Mouse (Mus musculus) neural tube, embryonic 12.5 days (tissue): ENCODE measurements around the gene Cd3eap. TPM values are rescaled to one million over a fixed set of nuclear protein-coding genes. Genes with fewer than 3 reads are reported as not detected.
A peak's percentile ranks its signal among the peaks of the same experiment; 100 is the strongest.

Experiments
- ATAC-seq: fragments of 200-750 bp; cut with Nextera tagmentation; 2 replicates; pipeline ENCODE4 v1.8.0; 2017; ENCODE audit warnings: low read depth, mild to moderate bottlenecking, moderate TSS enrichment, moderate library complexity; ENCODE audit not compliant: low FRiP score
- H3K27ac ChIP-seq: fragments of 300-500 bp; sonication (generic); 2 replicates; pipeline ENCODE4 v1.5.1; 2016
- H3K27me3 ChIP-seq: fragments of 300-500 bp; sonication (generic); replicated peaks from 2 replicates; pipeline ENCODE4 v1.6.1; 2016; ENCODE audit warnings: mild to moderate bottlenecking
- H3K36me3 ChIP-seq: fragments of 300-500 bp; sonication (generic); 2 replicates; pipeline ENCODE4 v1.6.1; 2016; ENCODE audit warnings: mild to moderate bottlenecking
- H3K4me1 ChIP-seq: fragments of 300-500 bp; sonication (generic); 2 replicates; pipeline ENCODE4 v1.6.1; 2016
- H3K4me2 ChIP-seq: fragments of 300-500 bp; sonication (generic); replicated peaks from 2 replicates; pipeline ENCODE4 v1.6.1; 2016; ENCODE audit warnings: mild to moderate bottlenecking
- H3K4me3 ChIP-seq: fragments of 300-500 bp; sonication (generic); 2 replicates; pipeline ENCODE4 v1.5.1; 2016
- H3K9ac ChIP-seq: fragments of 300-500 bp; sonication (generic); 2 replicates; pipeline ENCODE4 v1.6.1; 2016; ENCODE audit warnings: mild to moderate bottlenecking
- H3K9me3 ChIP-seq: fragments of 300-500 bp; sonication (generic); 2 replicates; pipeline ENCODE4 v1.6.1; 2016; ENCODE audit warnings: mild to moderate bottlenecking
- WGBS: fragments of 180-500 bp; shearing (Covaris S2); methylation state at CpG from one replicate; pipeline ENCODE4 v1.1.7; 2016; 5-methylcytosine and 5-hydroxymethylcytosine counted together
- polyA plus RNA-seq: library from polyadenylated mRNA; unstranded; fragments of >200 nt; fragmentation: Nextera tagmentation; extraction: Ambion mirVana; gene quantifications from 2 replicates; pipeline ENCODE4 v1.2.1, GENCODE M21; 2016

Cd3eap gene
- 18.2 and 19.8 TPM in 2 replicates for polyA plus RNA-seq

- under 1% methylated on average over 31 of the region's 31 CpGs for WGBS
- H3K36me3 ChIP-seq, result peaks cover 31% of the 10 kb centered on the region
- H3K9me3 ChIP-seq, result no peaks in the 10 kb centered on the region
- H3K4me1 ChIP-seq, result peaks cover 29% of the 10 kb centered on the region
- H3K4me2 ChIP-seq, result peak within 1 kb of the TSS; percentile 99
- no peaks in the 10 kb centered on the region for H3K27me3 ChIP-seq
- peak; percentile 70 for ATAC-seq
- no peak within 1 kb of the TSS for H3K27ac ChIP-seq
- peak within 1 kb of the TSS; percentile 67 for H3K4me3 ChIP-seq
- H3K9ac ChIP-seq, result peak within 1 kb of the TSS; percentile 63
These were observed at the start of gene Cd3eap, which contains the start of gene Ppp1r13l for GRCm38 (mm10) chr7:19359299-19359891. Gene Cd3eap, minus strand, starts transcription at chr7:19359483. Gene Ppp1r13l, plus strand, starts transcription at chr7:19359749.

GRCm38 (mm10) chr7:19405417-19405816 is 46.1 kb upstream of the Cd3eap start:
- Histone ChIP-seq H3K9ac (no peak overlapping the region), H3K4me3 (no peak overlapping the region), H3K27ac (no peak overlapping the region), H3K27me3 (peaks cover 46% of the 10 kb centered on the region), H3K9me3 (0 out of 2 replicates have a peak, but pooled peaks cover 7% of the 10 kb centered on the region), H3K4me1 (peaks cover 12% of the 10 kb centered on the region), H3K36me3 (no peaks in the 10 kb centered on the region), H3K4me2 (peak overlapping the region; percentile 38)
- ATAC-seq, result peak; percentile 74
- WGBS, result 4% methylated on average over 19 of the region's 19 CpGs

GRCm38 (mm10) chr7:19404476-19404875 is 45.2 kb upstream of the Cd3eap start, which contains the start of gene Ckm:
Gene Ckm, plus strand, starts transcription at chr7:19404776.
- Histone ChIP-seq H3K27ac (no peak within 1 kb of the TSS), H3K9ac (peak within 1 kb of the TSS; percentile 64), H3K9me3 (0 out of 2 replicates have a peak, but pooled peaks cover 7% of the 10 kb centered on the region), H3K4me2 (peak within 1 kb of the TSS; percentile 97), H3K4me1 (peaks cover 17% of the 10 kb centered on the region), H3K4me3 (peak within 1 kb of the TSS; percentile 52), H3K36me3 (no peaks in the 10 kb centered on the region), H3K27me3 (peaks cover 55% of the 10 kb centered on the region)
- ATAC-seq, result no peak
- WGBS, result 59% methylated on average over 7 of the region's 7 CpGs

DNA sequence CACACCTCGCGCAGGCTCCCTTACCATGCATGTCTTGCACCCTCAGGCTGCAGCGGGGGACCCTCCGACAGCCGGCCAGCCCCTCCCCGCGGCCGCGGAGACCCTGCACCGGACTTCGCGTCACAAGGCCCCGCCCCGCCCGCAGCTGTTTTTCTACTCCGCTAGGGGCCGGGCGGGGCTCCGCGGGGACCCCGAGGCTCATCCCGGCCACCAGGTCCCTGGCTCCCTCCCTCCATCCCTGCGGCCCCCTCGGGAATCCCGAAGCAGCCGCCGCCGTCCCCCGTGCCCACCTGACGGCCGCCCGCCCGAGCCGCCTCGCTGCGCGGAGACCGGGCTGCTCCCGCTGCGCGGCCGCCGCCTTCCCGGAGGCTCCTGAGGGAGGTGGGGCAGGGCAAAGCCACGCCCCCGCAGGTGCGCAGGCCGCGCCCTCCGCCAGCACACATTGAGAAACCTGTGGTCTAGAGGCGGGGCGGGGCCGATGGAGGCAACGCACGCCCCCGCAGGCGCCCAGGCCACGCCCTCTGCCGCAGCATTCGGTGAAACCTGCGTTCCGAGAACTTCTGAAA is 44.5 kb upstream of the Cd3eap start, which contains the start of gene Klc3:
Klc3 (minus strand) TSS at position 374 of the 566 bp plus-strand sequence.
- WGBS, result under 1% methylated on average over 62 of the region's 62 CpGs
- peak within 1 kb of the TSS; percentile 52 for H3K4me3 ChIP-seq
- H3K4me1 ChIP-seq, result peaks cover 21% of the 10 kb centered on the region
- no peak for ATAC-seq
- H3K27me3 ChIP-seq, result peaks cover 61% of the 10 kb centered on the region
- H3K9ac ChIP-seq, result peak within 1 kb of the TSS; percentile 64
- H3K27ac ChIP-seq, result no peak within 1 kb of the TSS
- H3K36me3 ChIP-seq, result no peaks in the 10 kb centered on the region
- peak within 1 kb of the TSS; percentile 97 for H3K4me2 ChIP-seq
- H3K9me3 ChIP-seq, result 0 out of 2 replicates have a peak, but pooled peaks cover 7% of the 10 kb centered on the region

DNA sequence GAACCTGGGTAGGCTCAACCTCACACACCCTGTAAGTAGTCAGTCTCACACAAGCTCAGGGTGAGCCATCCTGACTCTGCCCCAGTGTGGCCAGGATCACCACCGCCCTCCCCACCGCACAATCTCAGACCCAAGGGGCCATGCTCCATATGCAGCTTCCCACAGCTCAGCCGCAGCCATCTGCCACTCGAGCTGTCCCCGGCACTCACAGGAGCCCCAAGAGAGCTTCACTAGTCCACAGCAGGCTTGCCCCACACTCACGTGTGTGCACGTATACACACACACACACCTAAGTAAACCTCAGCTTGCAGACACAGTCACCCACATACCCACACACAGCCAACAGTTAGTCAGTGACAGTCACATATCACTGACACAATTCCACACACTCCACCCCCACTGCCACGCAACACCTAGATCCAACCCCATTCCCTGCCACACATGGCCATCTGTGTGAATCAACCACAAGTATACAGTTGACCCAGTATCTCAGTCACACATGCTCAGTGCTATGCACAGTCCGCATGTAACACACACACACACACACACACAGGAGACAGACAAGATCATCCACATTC is 43.3 kb upstream of the Cd3eap start:
- H3K27me3 ChIP-seq, result peaks cover 61% of the 10 kb centered on the region
- 0 out of 2 replicates have a peak, but pooled peaks cover 7% of the 10 kb centered on the region for H3K9me3 ChIP-seq
- H3K4me2 ChIP-seq, result no peak overlapping the region
- H3K4me3 ChIP-seq, result no peak overlapping the region
- no peak overlapping the region for H3K27ac ChIP-seq
- H3K9ac ChIP-seq, result no peak overlapping the region
- WGBS, result 84% methylated on average over 9 of the region's 9 CpGs
- H3K4me1 ChIP-seq, result peaks cover 21% of the 10 kb centered on the region
- no peak for ATAC-seq
- H3K36me3 ChIP-seq, result no peaks in the 10 kb centered on the region

GRCm38 (mm10) chr7:19400946-19401345 is 41.7 kb upstream of the Cd3eap start:
- WGBS, result 81% methylated on average over 4 of the region's 4 CpGs
- H3K9ac ChIP-seq, result no peak overlapping the region
- H3K4me2 ChIP-seq, result no peak overlapping the region
- H3K4me3 ChIP-seq, result no peak overlapping the region
- 0 out of 2 replicates have a peak, but pooled peaks cover 7% of the 10 kb centered on the region for H3K9me3 ChIP-seq
- peaks cover 21% of the 10 kb centered on the region for H3K4me1 ChIP-seq
- ATAC-seq, result no peak
- H3K27ac ChIP-seq, result no peak overlapping the region
- no peaks in the 10 kb centered on the region for H3K36me3 ChIP-seq
- H3K27me3 ChIP-seq, result peaks cover 54% of the 10 kb centered on the region

GRCm38 (mm10) chr7:19399496-19400280 is 40.4 kb upstream of the Cd3eap start:
- H3K4me2 ChIP-seq, result peak overlapping the region; percentile 53
- peak overlapping the region; percentile 19; the same call in 1 of the 2 replicates for H3K4me3 ChIP-seq
- 3% methylated on average over 27 of the region's 27 CpGs for WGBS
- H3K9ac ChIP-seq, result peak overlapping the region; percentile 26; the same call in 1 of the 2 replicates
- peaks cover 48% of the 10 kb centered on the region for H3K27me3 ChIP-seq
- peaks cover 12% of the 10 kb centered on the region for H3K36me3 ChIP-seq
- peak; percentile 21; the same call in 1 of the 2 replicates for ATAC-seq
- H3K27ac ChIP-seq, result no peak overlapping the region
- H3K4me1 ChIP-seq, result peaks cover 18% of the 10 kb centered on the region
- 0 out of 2 replicates have a peak, but pooled peaks cover 7% of the 10 kb centered on the region for H3K9me3 ChIP-seq

GRCm38 (mm10) chr7:19394484-19394883 is 35.2 kb upstream of the Cd3eap start:
- H3K36me3 ChIP-seq, result peaks cover 63% of the 10 kb centered on the region
- H3K27me3 ChIP-seq, result peaks cover 7% of the 10 kb centered on the region
- WGBS, result 93% methylated on average over 8 of the region's 8 CpGs
- H3K4me2 ChIP-seq, result no peak overlapping the region
- no peak overlapping the region for H3K9ac ChIP-seq
- ATAC-seq, result no peak
- no peak overlapping the region for H3K4me3 ChIP-seq
- H3K9me3 ChIP-seq, result no peaks in the 10 kb centered on the region
- no peak overlapping the region for H3K27ac ChIP-seq
- H3K4me1 ChIP-seq, result peaks cover 5% of the 10 kb centered on the region; the same call in 1 of the 2 replicates

DNA sequence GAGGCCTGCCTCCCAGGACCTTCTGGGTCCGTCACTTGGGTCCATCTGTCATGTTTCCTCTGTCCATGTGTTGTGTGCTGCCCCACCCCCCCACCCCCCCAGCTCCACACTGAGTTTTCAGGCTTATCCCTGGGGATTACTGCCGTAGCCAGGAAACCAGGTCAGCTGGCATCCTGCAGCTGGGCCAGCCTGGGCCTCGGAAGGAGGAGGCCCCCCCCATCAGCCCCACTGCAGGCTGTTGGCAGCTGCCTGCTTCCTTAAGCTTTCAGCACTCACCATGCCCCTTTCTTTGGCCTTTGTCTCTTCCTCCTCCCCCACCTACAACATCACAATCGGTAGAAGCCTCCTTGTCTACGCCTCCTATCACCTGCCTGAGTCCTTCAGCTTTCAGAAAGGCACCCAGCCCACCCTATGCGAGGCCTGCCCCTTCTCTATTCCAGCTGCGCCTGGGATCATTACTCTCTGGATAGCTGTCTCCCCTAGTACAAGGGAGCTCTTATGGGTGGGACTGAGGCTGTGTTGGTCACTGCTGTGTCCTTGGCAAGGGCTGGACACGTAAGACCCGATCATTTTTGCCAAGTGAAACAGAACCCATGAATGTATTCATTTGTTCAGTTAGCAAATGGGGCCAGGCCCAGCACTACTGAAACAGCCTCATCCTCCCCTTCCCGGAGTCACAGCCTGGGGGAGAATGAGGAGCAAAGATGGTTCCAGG is 29.6 kb upstream of the Cd3eap start:
- no peak overlapping the region for H3K4me3 ChIP-seq
- H3K9ac ChIP-seq, result 0 out of 2 replicates have a peak overlapping the region, but pooled peaks have one; percentile 21
- H3K9me3 ChIP-seq, result no peaks in the 10 kb centered on the region
- WGBS, result 68% methylated on average over 10 of the region's 10 CpGs
- no peaks in the 10 kb centered on the region for H3K27me3 ChIP-seq
- peaks cover 98% of the 10 kb centered on the region for H3K36me3 ChIP-seq
- H3K4me2 ChIP-seq, result no peak overlapping the region
- H3K4me1 ChIP-seq, result peaks cover 7% of the 10 kb centered on the region
- ATAC-seq, result peak; percentile 50; the same call in 1 of the 2 replicates
- no peak overlapping the region for H3K27ac ChIP-seq

DNA sequence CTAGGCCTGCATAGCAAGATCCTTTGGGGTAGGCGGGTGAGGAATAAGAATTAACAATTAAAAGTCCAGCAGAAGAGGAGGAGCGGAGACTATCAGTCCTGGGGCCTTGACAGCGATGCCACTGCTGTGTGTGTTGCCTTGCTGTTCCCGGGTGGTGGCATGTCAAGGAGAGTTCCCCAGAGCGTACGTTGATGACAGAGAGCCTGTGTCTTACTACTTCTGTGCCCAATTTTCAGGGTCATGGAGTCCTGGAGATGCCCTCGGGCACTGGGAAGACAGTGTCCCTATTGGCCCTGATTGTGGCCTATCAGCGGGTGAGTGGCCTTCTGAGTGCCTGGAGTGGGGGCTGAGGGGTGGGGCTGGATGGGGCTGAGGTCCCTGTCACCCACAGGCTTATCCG is 24.4 kb upstream of the Cd3eap start:
- Histone ChIP-seq H3K4me2 (0 out of 2 replicates have a peak overlapping the region, but pooled peaks have one; percentile 75), H3K9ac (no peak overlapping the region), H3K9me3 (no peaks in the 10 kb centered on the region), H3K36me3 (peaks cover 50% of the 10 kb centered on the region), H3K27me3 (no peaks in the 10 kb centered on the region), H3K4me3 (no peak overlapping the region), H3K27ac (no peak overlapping the region), H3K4me1 (peaks cover 20% of the 10 kb centered on the region)
- 91% methylated on average over 9 of the region's 9 CpGs for WGBS
- ATAC-seq, result no peak

DNA sequence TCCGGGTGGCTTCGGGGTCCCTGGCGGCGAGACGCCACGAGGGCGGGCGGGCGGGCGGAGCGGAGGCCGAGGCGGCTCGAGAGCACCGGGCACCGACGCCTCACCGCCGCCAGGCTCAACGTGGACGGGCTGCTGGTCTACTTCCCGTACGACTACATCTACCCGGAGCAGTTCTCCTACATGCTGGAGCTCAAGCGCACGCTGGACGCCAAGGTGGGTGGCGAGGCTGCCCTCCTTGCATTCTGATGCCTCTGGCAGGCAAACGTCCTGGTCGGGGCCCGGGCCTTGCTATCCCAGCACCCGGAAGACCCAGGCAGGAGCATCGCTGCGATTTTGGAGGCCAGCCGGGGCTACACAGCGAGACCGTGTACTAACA is 22.9 kb upstream of the Cd3eap start:
- H3K9me3 ChIP-seq, result no peaks in the 10 kb centered on the region
- peaks cover 18% of the 10 kb centered on the region for H3K4me1 ChIP-seq
- H3K36me3 ChIP-seq, result peaks cover 36% of the 10 kb centered on the region
- no peak overlapping the region for H3K27ac ChIP-seq
- H3K9ac ChIP-seq, result peak overlapping the region; percentile 87
- peak overlapping the region; percentile 94 for H3K4me3 ChIP-seq
- no peaks in the 10 kb centered on the region for H3K27me3 ChIP-seq
- peak; percentile 54 for ATAC-seq
- WGBS, result 1% methylated on average over 32 of the region's 37 CpGs
- peak overlapping the region; percentile 75 for H3K4me2 ChIP-seq
